Mouse (Mus musculus) intestine, embryonic 14.5 days (tissue): ENCODE results near the gene Lce3d. TPM values are rescaled to one million over a fixed set of nuclear protein-coding genes. Genes with fewer than 3 reads are reported as not detected.

Source experiments
- ATAC-seq: fragments of 200-750 bp; cut with Nextera tagmentation; replicated peaks from 2 replicates; pipeline ENCODE4 v1.8.0; 2017; ENCODE audit warnings: low read depth, moderate number of reproducible peaks, moderate TSS enrichment, moderate library complexity; ENCODE audit not compliant: low FRiP score, low TSS enrichment
- DNase-seq: peaks from one replicate; pipeline ENCODE4 v3.0.0-alpha.2; 2018; ENCODE audit warnings: low spot score
- H3K27ac ChIP-seq: fragments of 300-500 bp; sonication (generic); 2 replicates; pipeline ENCODE4 v1.5.1; 2014; ENCODE audit warnings: low read depth, mild to moderate bottlenecking, control low read depth
- H3K27me3 ChIP-seq: fragments of 300-500 bp; sonication (generic); replicated peaks from 2 replicates; pipeline ENCODE4 v1.6.1; 2014; ENCODE audit warnings: low read length, control low read depth; ENCODE audit not compliant: control insufficient read depth, insufficient read depth
- H3K36me3 ChIP-seq: fragments of 300-500 bp; sonication (generic); 2 replicates; pipeline ENCODE4 v1.6.1; 2014; ENCODE audit warnings: low read length, control low read depth; ENCODE audit not compliant: control insufficient read depth, insufficient read depth
- H3K4me1 ChIP-seq: fragments of 300-500 bp; sonication (generic); replicated peaks from 2 replicates; pipeline ENCODE4 v1.6.1; 2014; ENCODE audit warnings: low read length, control low read depth, mixed read lengths; ENCODE audit not compliant: control insufficient read depth, insufficient read depth
- H3K4me2 ChIP-seq: fragments of 300-500 bp; sonication (generic); 2 replicates; pipeline ENCODE4 v1.6.1; 2014; ENCODE audit warnings: low read length
- H3K4me3 ChIP-seq: fragments of 300-500 bp; sonication (generic); 2 replicates; pipeline ENCODE4 v1.5.1; 2014; ENCODE audit warnings: low read depth, low read length, control low read depth, mixed read lengths
- H3K9ac ChIP-seq: fragments of 300-500 bp; sonication (generic); 2 replicates; pipeline ENCODE4 v1.6.1; 2014; ENCODE audit warnings: mild to moderate bottlenecking, low read length
- H3K9me3 ChIP-seq: fragments of 300-500 bp; sonication (generic); 2 replicates; pipeline ENCODE4 v1.6.1; 2016; ENCODE audit warnings: low read length, control low read depth; ENCODE audit not compliant: control insufficient read depth
- WGBS: fragments of 180-500 bp; shearing (Covaris S2); extraction: QIAGEN DNeasy Blood & Tissue Kit; methylation state at CpG from one replicate; pipeline ENCODE4 v1.1.7; 2014; 5-methylcytosine and 5-hydroxymethylcytosine counted together
- polyA plus RNA-seq: library from polyadenylated mRNA; unstranded; fragments of >200 nt; fragmentation: Nextera tagmentation; extraction: Ambion mirVana; gene quantifications from 2 replicates; pipeline ENCODE4 v1.2.1, GENCODE M21; 2014

The Lce3d gene
- polyA plus RNA-seq, 1 experiment from 2014 or later: not detected

DNA sequence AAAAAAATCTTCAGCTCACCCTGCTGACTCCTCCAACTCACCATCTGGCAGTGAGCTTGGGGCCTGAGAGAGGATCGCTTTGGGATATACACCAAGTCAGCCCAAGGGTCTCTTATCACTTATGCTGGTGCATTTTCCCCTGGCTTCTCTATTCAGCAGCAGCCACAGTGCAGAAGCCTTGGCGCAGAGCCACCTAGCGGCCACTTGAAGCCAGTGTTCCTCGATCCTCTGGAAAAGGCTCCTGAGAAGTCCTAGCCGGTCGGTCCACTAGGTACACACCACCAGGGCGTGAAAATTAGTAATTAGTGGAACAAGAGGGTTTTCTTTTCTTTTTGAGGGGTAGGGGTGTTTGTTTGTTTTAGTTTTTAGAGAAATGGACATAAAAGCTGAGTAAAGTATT, 41.5 kb downstream of the Lce3d start:
- Histone ChIP-seq H3K4me3 (no peak overlapping the region), H3K4me2 (no peak overlapping the region), H3K4me1 (no peaks in the 10 kb centered on the region), H3K9ac (no peak overlapping the region), H3K27me3 (no peaks in the 10 kb centered on the region), H3K27ac (no peak overlapping the region), H3K36me3 (no peaks in the 10 kb centered on the region), H3K9me3 (no peaks in the 10 kb centered on the region)
- ATAC-seq (peak; percentile 78; the same call in 1 of the 2 replicates), DNase-seq (peak; percentile 79)
- 6% methylated on average over 7 of the region's 7 CpGs for WGBS

DNA sequence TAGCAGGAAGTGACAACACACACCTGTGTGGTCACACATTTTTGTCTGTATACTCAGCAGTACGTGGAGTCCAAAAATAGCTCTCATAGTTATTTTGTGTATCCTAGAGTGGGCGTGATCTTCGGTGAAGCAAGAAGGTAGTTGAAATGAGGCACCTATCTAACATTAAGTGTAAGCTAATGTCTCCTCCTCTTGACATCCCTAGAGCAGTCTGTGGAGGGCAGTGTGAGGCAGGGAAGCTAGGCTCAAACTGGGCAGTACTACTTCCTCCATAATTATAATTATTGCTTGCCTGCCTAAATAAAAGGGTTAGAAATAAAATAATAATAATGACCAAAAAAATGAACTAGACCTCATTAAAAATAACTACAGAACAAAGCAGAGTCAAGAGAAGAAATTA, 43.4 kb downstream of the Lce3d start:
- ATAC-seq (no peak), DNase-seq (no peak)
- Histone ChIP-seq H3K9me3 (no peaks in the 10 kb centered on the region), H3K36me3 (no peaks in the 10 kb centered on the region), H3K27ac (no peak overlapping the region), H3K9ac (no peak overlapping the region), H3K4me3 (no peak overlapping the region), H3K4me1 (no peaks in the 10 kb centered on the region), H3K4me2 (no peak overlapping the region), H3K27me3 (no peaks in the 10 kb centered on the region)
- WGBS: 72% methylated on average over 3 of the region's 3 CpGs

DNA sequence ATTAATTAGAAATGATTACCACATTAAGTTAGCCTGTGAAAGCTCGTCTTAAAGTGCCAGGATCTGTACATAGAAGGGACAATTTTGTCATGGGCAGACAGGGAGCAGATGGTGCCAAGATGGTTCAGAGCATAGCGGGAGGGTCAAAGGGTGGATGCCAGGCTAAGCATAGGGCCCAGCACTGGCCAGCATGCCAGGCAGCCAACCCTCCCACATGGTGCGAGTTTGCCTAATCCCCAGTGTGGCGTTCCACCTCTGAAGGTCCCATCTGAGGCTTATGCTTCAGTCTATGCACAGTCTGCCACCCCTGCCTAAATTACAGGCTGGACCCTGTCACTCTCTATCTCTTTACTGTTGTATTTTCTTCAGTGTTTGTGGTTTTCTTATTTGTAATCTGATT, 45.7 kb downstream of the Lce3d start:
- Histone ChIP-seq H3K36me3 (no peaks in the 10 kb centered on the region), H3K9ac (no peak overlapping the region), H3K4me2 (no peak overlapping the region), H3K27me3 (no peaks in the 10 kb centered on the region), H3K4me3 (no peak overlapping the region), H3K27ac (no peak overlapping the region), H3K4me1 (no peaks in the 10 kb centered on the region), H3K9me3 (no peaks in the 10 kb centered on the region)
- no peak for DNase-seq
- ATAC-seq: no peak
- WGBS: 68% methylated on average over 4 of the region's 4 CpGs

Other genes with a start within 250 kb of the Lce3d start
- not detected in 2 replicates for gene Lce1e, start 248.3 kb upstream of the Lce3d start, polyA plus RNA-seq
- not detected in 2 replicates for gene Lce1f, start 237.0 kb upstream of the Lce3d start, polyA plus RNA-seq
- not detected in 2 replicates for gene Gm38119, start 218.3 kb upstream of the Lce3d start, polyA plus RNA-seq
- not detected in 2 replicates for gene Lce1g, start 205.1 kb upstream of the Lce3d start, polyA plus RNA-seq
- gene Lce1h, start 192.3 kb upstream of the Lce3d start, polyA plus RNA-seq: not detected in 2 replicates
- not detected in 2 replicates for gene Lce1i, start 178.5 kb upstream of the Lce3d start, polyA plus RNA-seq
- gene Lce1j, start 166.9 kb upstream of the Lce3d start, polyA plus RNA-seq: not detected in 2 replicates
- gene Lce1k, start 149.5 kb upstream of the Lce3d start, polyA plus RNA-seq: not detected in 2 replicates
- gene Kprp, start 130.1 kb upstream of the Lce3d start, polyA plus RNA-seq: not detected in 2 replicates
- not detected in 2 replicates for gene Lce1l, start 106.1 kb upstream of the Lce3d start, polyA plus RNA-seq
- gene 2310050C09Rik, start 87.2 kb upstream of the Lce3d start, polyA plus RNA-seq: not detected in 2 replicates
- gene Lce3a, start 31.2 kb upstream of the Lce3d start, polyA plus RNA-seq: not detected in 2 replicates
- not detected in 2 replicates for gene Lce3b, start 24.4 kb upstream of the Lce3d start, polyA plus RNA-seq
- gene Lce3c, start 12.9 kb upstream of the Lce3d start, polyA plus RNA-seq: 0.35 TPM in 1 of 2 replicates, not detected in the other
- gene Lce3e, start 9.7 kb downstream of the Lce3d start, polyA plus RNA-seq: not detected in 2 replicates
- gene Lce3f, start 34.8 kb downstream of the Lce3d start, polyA plus RNA-seq: not detected in 2 replicates
- not detected in 2 replicates for gene Crct1, start 58.3 kb downstream of the Lce3d start, polyA plus RNA-seq
- not detected in 2 replicates for gene Lce1m, start 61.7 kb downstream of the Lce3d start, polyA plus RNA-seq
- gene Gm4858, start 111.4 kb downstream of the Lce3d start, polyA plus RNA-seq: not detected in 2 replicates
- gene Crnn, start 187.4 kb downstream of the Lce3d start, polyA plus RNA-seq: not detected in 2 replicates
- gene Flg2, start 239.9 kb downstream of the Lce3d start, polyA plus RNA-seq: not detected in 2 replicates